Mouse (Mus musculus): ENCODE data around the gene Anks4b. TPM values are rescaled to one million over a fixed set of nuclear protein-coding genes. Genes with fewer than 3 reads are reported as not detected.

The Anks4b gene
- polyA plus RNA-seq, 1 experiment from 2014 or later: not detected

DNA sequence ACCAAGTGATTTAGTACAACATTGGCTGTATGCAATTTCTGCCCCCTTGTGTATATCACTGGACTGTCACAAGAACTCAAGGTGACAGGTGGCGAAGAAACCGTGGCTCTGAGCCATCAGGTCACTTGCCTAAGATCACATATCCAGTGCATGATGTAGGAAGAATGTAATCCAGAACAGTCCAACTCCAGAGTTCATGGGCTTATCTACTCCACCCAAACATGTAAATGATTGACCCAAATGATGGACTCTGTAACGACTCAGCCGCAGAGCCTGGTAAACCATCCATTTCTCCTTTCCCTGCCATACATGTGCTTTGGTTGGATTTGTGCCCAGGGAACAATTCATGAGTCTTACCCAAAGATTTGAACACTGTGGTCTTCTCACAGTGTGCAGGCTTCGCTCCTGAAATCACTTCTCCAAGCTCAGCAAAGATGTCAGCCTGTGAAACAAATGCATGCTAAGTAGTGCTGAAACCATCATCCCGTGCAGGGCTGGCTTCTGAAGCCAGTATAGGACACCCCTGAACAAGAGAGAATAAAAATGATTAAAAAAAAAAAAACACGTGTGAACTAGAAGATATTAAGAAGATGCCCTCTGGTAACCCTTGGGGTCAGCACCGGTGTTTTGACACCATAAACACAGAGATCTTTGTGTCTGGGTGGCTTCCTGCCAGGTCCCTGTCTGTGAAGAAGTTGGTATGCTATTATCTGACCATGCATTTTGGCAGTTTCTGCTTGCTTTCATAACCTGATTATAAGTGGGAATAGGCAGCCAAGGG, 15.9 kb downstream of the Anks4b start:
- Histone ChIP-seq H3K9me3 (ENCODE audit: low read depth, low read length) (no peaks in the 10 kb centered on the region), H3K27me3 (ENCODE audit: insufficient read depth, low read length) (no peaks in the 10 kb centered on the region), H3K4me1 (ENCODE audit: insufficient read depth) (no peaks in the 10 kb centered on the region), H3K36me3 (ENCODE audit: insufficient read depth) (no peaks in the 10 kb centered on the region), H3K4me3 (ENCODE audit: low read depth, low read length) (no peak overlapping the region), H3K4me2 (no peak overlapping the region), H3K9ac (no peak overlapping the region), H3K27ac (ENCODE audit: low read depth) (no peak overlapping the region)
- ATAC-seq (ENCODE audit: insufficient read depth) (no peak), DNase-seq (no peak)
- 65% methylated on average over 8 of the region's 8 CpGs for WGBS
- TF ChIP-seq CTCF (IDR thresholded peaks at IDR 0.05; ENCODE audit: low read depth): no peak

DNA sequence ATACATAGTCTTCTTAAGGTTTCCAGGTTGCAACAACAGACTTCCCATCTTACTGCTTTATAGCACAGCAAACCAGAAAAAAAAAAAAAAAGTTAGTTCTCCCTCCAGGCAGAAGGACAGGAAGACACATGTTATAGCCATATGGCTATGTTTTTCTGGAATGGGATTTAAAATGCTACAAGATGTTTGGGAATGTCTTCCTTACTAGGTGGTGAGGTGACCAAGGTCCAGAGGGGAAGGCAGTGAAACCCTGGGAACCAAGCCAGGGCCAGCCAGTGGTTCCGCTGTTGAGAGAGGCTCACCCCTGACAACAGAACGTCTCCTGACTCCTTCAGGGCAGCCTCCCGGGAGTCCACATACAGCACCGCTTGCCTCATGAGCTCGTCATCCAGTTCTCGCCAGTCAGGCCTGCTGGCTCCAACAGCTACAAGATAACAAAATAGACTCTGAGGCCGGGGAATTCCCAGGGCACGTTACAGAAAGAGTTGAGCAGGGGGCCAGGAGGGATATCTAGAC, 16.6 kb downstream of the Anks4b start:
- no peak overlapping the region for H3K4me2 ChIP-seq
- peak; percentile 49; the same call in 1 of the 2 replicates for ATAC-seq (ENCODE audit: insufficient read depth)
- H3K36me3 ChIP-seq (ENCODE audit: insufficient read depth): no peaks in the 10 kb centered on the region
- no peak for DNase-seq
- WGBS: 30% methylated on average over 8 of the region's 8 CpGs
- TF ChIP-seq CTCF (IDR thresholded peaks at IDR 0.05; ENCODE audit: low read depth): no peak
- H3K27me3 ChIP-seq (ENCODE audit: insufficient read depth, low read length): no peaks in the 10 kb centered on the region
- no peak overlapping the region for H3K27ac ChIP-seq (ENCODE audit: low read depth)
- no peaks in the 10 kb centered on the region for H3K4me1 ChIP-seq (ENCODE audit: insufficient read depth)
- H3K9ac ChIP-seq: no peak overlapping the region
- no peak overlapping the region for H3K4me3 ChIP-seq (ENCODE audit: low read depth, low read length)
- H3K9me3 ChIP-seq (ENCODE audit: low read depth, low read length): no peaks in the 10 kb centered on the region

DNA sequence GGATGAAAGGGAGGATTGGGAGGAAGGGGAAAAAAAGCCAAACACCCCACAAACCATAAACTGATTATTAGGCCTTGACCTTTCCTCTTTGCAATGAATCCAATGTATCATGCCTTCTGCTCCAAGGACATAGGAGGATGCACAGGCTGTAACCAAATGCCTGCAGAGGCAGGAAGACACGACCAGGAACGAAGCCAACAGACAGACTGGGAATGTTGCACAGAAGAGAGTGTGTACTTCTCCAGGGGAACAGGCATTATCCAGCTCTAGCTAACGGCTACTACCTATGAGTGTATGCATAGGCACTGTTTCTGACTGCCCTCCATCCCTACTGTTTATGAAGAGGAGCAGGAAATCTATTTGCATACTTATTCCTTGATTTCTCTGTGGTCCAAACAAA, 18.5 kb downstream of the Anks4b start:
- 56% methylated on average over 3 of the region's 3 CpGs for WGBS
- no peak overlapping the region for H3K4me2 ChIP-seq

DNA sequence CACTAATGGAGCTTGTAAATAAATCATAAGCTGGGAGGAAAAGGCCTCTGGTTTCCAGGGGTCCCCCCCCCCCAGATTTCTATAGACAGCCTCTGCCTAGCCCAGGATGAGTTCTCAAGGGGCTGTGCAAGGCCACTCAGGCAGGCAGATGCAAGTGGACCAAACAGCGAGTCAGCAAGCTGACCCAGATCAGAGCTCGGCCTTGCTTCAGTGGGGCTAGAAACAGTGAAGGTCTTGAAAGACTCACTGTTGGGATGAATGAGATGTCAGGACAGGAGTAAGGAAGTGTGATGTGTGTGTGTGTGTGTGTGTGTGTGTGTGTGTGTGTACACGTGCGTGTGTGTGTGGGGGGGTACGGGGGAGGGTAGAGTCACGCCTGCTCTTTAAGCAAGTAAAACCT, 19.2 kb downstream of the Anks4b start:
- Histone ChIP-seq H3K27ac (ENCODE audit: low read depth) (no peak overlapping the region), H3K4me1 (ENCODE audit: insufficient read depth) (no peaks in the 10 kb centered on the region), H3K36me3 (ENCODE audit: insufficient read depth) (no peaks in the 10 kb centered on the region), H3K4me2 (no peak overlapping the region), H3K27me3 (ENCODE audit: insufficient read depth, low read length) (no peaks in the 10 kb centered on the region), H3K9ac (no peak overlapping the region), H3K4me3 (ENCODE audit: low read depth, low read length) (no peak overlapping the region), H3K9me3 (ENCODE audit: low read depth, low read length) (no peaks in the 10 kb centered on the region)
- 70% methylated on average over 6 of the region's 6 CpGs for WGBS
- TF ChIP-seq CTCF (IDR thresholded peaks at IDR 0.05; ENCODE audit: low read depth): no peak
- DNase-seq: no peak
- no peak for ATAC-seq (ENCODE audit: insufficient read depth)

More for the DNA sequence above, 18.5 kb downstream of the Anks4b start:
- H3K36me3 ChIP-seq (ENCODE audit: insufficient read depth): no peaks in the 10 kb centered on the region
- no peak overlapping the region for H3K9ac ChIP-seq
- H3K27me3 ChIP-seq (ENCODE audit: insufficient read depth, low read length): no peaks in the 10 kb centered on the region
- H3K4me3 ChIP-seq (ENCODE audit: low read depth, low read length): no peak overlapping the region
- H3K4me1 ChIP-seq (ENCODE audit: insufficient read depth): no peaks in the 10 kb centered on the region
- TF ChIP-seq CTCF (IDR thresholded peaks at IDR 0.05; ENCODE audit: low read depth): no peak
- H3K27ac ChIP-seq (ENCODE audit: low read depth): no peak overlapping the region
- ATAC-seq (ENCODE audit: insufficient read depth) (no peak), DNase-seq (no peak)
- no peaks in the 10 kb centered on the region for H3K9me3 ChIP-seq (ENCODE audit: low read depth, low read length)

DNA sequence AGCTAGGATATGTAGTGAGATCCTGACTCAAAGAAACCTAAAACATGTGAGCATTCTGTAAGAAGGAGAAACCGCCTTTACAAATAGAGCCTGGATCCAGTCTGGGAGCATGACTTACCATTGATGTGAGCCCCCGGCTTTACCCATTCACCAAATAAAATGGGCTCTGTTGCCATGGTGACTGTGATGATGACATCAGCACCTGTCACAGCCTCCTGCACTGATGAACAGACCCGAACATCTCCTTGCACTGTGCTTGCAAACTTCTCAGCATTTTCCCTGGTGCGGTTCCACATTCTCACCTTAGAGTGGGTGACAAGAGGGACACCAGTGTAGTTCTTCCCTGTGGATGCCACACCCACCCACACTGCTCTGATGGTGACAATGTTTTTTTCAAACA, 21.5 kb downstream of the Anks4b start:
- Histone ChIP-seq H3K4me2 (no peak overlapping the region), H3K27me3 (ENCODE audit: insufficient read depth, low read length) (peaks cover 4% of the 10 kb centered on the region), H3K27ac (ENCODE audit: low read depth) (no peak overlapping the region), H3K4me1 (ENCODE audit: insufficient read depth) (no peaks in the 10 kb centered on the region), H3K9me3 (ENCODE audit: low read depth, low read length) (no peaks in the 10 kb centered on the region), H3K36me3 (ENCODE audit: insufficient read depth) (no peaks in the 10 kb centered on the region), H3K9ac (no peak overlapping the region), H3K4me3 (ENCODE audit: low read depth, low read length) (no peak overlapping the region)
- no peak for TF ChIP-seq CTCF (IDR thresholded peaks at IDR 0.05; ENCODE audit: low read depth)
- ATAC-seq (ENCODE audit: insufficient read depth) (no peak), DNase-seq (no peak)
- 77% methylated on average over 4 of the region's 4 CpGs for WGBS

DNA sequence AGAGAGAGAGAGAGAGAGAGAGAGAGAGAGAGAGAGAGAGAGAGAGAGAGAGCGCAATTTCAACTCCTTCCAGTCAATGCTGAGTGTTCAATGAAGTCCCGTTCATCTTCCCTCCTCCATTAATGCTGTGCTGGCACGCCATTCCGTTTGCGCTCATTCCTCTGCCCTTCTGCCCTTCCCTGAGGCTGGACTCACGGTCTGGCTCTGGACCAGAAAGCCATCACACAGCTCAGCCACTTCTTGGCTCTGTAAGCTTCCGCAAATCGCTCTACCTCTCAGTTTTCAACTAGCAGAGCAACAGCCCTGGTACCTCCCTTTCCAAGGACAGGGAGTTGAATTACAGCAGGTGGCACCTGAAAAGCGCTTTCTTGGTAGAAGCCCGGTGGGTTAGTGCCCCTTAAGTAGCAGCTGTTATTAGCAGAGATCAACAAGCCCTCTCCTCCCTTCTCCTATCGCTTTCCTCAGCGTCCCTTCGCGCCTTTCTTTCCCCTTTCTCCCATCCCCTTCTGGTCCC, 27.6 kb downstream of the Anks4b start:
- WGBS: 4% methylated on average over 14 of the region's 14 CpGs

DNA sequence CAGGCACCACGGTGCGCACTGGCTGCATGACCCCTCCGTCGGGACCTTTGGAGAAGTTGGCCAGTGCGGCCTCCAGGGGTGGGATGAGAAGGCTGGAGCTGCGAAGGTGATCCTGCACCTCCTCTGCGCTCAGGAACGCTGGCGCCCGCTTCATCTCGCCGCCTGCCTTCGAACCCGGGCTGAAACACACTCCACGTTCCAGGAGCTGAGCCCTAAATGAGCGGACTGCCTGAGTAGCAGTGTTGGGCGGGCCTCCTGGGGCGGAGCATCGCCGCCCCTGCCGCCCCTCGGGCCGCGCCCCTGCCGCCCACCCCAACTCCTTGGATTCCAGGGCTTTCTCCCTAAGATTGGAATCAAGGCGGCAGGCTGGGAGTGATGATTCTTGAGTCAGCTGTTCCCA, 28.1 kb downstream of the Anks4b start, which contains the start of gene Crym:
TSS of gene Crym (minus strand) at position 341 of the 400 bp plus-strand sequence.
- Histone ChIP-seq H3K27ac (ENCODE audit: low read depth) (no peak within 1 kb of the TSS), H3K27me3 (ENCODE audit: insufficient read depth, low read length) (peaks cover 24% of the 10 kb centered on the region), H3K4me3 (ENCODE audit: low read depth, low read length) (peak within 1 kb of the TSS; percentile 8), H3K4me1 (ENCODE audit: insufficient read depth) (no peaks in the 10 kb centered on the region), H3K9me3 (ENCODE audit: low read depth, low read length) (no peaks in the 10 kb centered on the region), H3K4me2 (peak within 1 kb of the TSS; percentile 53), H3K36me3 (ENCODE audit: insufficient read depth) (no peaks in the 10 kb centered on the region), H3K9ac (no peak within 1 kb of the TSS)
- WGBS: 3% methylated on average over 26 of the region's 26 CpGs
- no peak for TF ChIP-seq CTCF (IDR thresholded peaks at IDR 0.05; ENCODE audit: low read depth)
- DNase-seq (no peak), ATAC-seq (ENCODE audit: insufficient read depth) (no peak)

More for the DNA sequence above, 27.6 kb downstream of the Anks4b start:
- DNase-seq (peak; percentile 55), ATAC-seq (ENCODE audit: insufficient read depth) (no peak)
- H3K27me3 ChIP-seq (ENCODE audit: insufficient read depth, low read length): peaks cover 24% of the 10 kb centered on the region
- H3K9me3 ChIP-seq (ENCODE audit: low read depth, low read length): no peaks in the 10 kb centered on the region
- no peaks in the 10 kb centered on the region for H3K4me1 ChIP-seq (ENCODE audit: insufficient read depth)
- no peak overlapping the region for H3K9ac ChIP-seq
- no peak for TF ChIP-seq CTCF (IDR thresholded peaks at IDR 0.05; ENCODE audit: low read depth)
- H3K4me3 ChIP-seq (ENCODE audit: low read depth, low read length): peak overlapping the region; percentile 8
- H3K36me3 ChIP-seq (ENCODE audit: insufficient read depth): no peaks in the 10 kb centered on the region
- H3K4me2 ChIP-seq: peak overlapping the region; percentile 53
- no peak overlapping the region for H3K27ac ChIP-seq (ENCODE audit: low read depth)
